Mouse (Mus musculus): ENCODE measurements around the gene Atp1b3. TPM values are rescaled to one million over a fixed set of nuclear protein-coding genes. Genes with fewer than 3 reads are reported as not detected.

Gene Atp1b3
- polyA plus RNA-seq, 2 experiments: 81.2 to 138 TPM

DNA sequence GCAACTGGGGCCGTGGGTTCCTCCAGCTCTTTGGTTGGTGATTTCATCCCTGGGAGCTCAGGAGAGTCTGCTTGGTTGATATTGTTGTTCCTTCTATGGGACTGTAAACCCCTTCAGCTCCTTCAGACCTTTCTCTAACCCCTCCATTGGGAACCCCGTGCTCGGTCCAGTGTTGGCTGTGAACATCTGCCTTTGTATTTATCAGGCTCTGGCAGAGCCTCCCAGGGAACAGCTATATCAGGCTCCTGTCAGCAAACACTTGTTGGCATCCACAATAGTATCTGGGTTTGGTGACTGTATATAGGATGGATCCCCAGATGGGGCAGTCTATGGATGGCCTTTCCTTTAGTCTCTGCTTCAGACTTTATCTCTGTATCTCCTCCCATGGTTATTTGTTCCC lies 52.2 kb downstream of the Atp1b3 start:
- Histone ChIP-seq H3K4me2 (replicated peaks; ENCODE audit: low read depth, low read length, severe bottlenecking) (no peak overlapping the region), H3K36me3 (ENCODE audit: control insufficient read depth, insufficient read depth, low read length) (peaks cover 55% of the 10 kb centered on the region), H3K4me3 (replicated peaks; ENCODE audit: low read length) (no peak overlapping the region), H3K27ac (replicated peaks; ENCODE audit: low read depth, low read length) (no peak overlapping the region), H3K9ac (ENCODE audit: low read depth, low read length, severe bottlenecking) (no peak overlapping the region), H3K27me3 (ENCODE audit: control insufficient read depth, insufficient read depth, low read length) (no peaks in the 10 kb centered on the region), H3K9me3 (ENCODE audit: control insufficient read depth, low read length) (no peaks in the 10 kb centered on the region), H3K4me1 (ENCODE audit: control insufficient read depth, insufficient read depth, low read length) (no peaks in the 10 kb centered on the region)
- WGBS: 96% methylated on average over 3 of the region's 3 CpGs
- no peak for ATAC-seq (ENCODE audit: low FRiP score, low read depth)
- no peak for DNase-seq (ENCODE audit: low spot score)
- no peak for TF ChIP-seq POLR2A (IDR thresholded peaks at IDR 0.05; ENCODE audit: borderline replicate concordance, extremely low read depth, insufficient read depth, insufficient read length)

DNA sequence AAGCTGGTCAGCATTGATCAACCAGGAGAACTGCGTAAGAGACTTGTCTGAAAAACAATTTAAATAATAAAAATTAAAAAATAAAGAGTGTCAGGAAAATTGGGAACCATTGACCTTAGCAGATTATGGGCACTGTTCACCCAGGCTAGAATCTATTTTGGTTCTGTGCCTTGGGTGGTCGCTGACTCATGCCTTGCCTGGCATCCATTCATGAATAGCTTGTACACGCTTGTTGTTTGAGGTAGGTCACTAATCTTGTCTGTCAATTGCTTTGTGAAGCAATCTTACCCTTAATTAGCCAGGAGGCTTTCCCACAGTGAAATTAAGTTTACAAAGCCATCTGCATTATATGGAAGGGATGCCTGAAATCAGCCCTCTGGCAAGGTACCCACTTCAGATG lies 55.4 kb downstream of the Atp1b3 start:
- WGBS: 77% methylated on average over 3 of the region's 3 CpGs
- Histone ChIP-seq H3K9ac (ENCODE audit: low read depth, low read length, severe bottlenecking) (no peak overlapping the region), H3K36me3 (ENCODE audit: control insufficient read depth, insufficient read depth, low read length) (peaks cover 52% of the 10 kb centered on the region), H3K9me3 (ENCODE audit: control insufficient read depth, low read length) (no peaks in the 10 kb centered on the region), H3K4me3 (replicated peaks; ENCODE audit: low read length) (no peak overlapping the region), H3K4me1 (ENCODE audit: control insufficient read depth, insufficient read depth, low read length) (no peaks in the 10 kb centered on the region), H3K27me3 (ENCODE audit: control insufficient read depth, insufficient read depth, low read length) (no peaks in the 10 kb centered on the region), H3K4me2 (replicated peaks; ENCODE audit: low read depth, low read length, severe bottlenecking) (no peak overlapping the region), H3K27ac (replicated peaks; ENCODE audit: low read depth, low read length) (no peak overlapping the region)
- DNase-seq (ENCODE audit: low spot score) (no peak), ATAC-seq (ENCODE audit: low FRiP score, low read depth) (no peak)
- TF ChIP-seq POLR2A (IDR thresholded peaks at IDR 0.05; ENCODE audit: borderline replicate concordance, extremely low read depth, insufficient read depth, insufficient read length): no peak

DNA sequence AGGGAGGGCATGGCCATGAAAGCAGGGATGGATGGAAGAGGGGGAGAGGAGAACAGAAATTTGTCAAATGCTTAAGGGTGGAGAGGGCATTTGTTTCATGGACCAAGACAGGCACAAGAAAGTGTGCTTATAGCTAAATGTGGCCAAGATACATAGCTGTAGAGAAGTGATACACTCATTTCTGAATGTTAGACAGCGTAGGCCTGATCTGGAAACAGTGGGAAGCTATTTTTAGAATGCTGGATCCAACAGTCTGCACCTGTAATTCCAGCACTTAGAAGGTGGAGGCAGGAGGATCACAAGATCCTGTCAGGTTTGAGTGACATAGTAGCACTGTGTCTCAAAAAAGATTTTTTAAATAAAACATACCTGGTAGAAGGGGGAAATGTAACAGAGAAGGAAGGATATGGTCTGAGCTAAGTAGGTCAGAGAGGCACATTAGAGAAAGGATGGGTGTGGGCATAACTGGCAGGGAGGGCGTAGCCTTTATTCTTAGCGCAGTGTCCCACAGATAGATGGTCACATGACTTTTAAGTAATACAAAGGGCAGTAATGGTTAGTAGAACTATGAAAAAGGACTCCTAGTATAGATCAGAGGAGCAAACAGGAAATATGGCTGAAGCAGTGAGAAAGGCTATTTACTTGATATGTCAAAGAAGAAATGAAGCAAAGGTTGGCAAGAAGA lies 64.8 kb downstream of the Atp1b3 start:
- TF ChIP-seq POLR2A (IDR thresholded peaks at IDR 0.05; ENCODE audit: borderline replicate concordance, extremely low read depth, insufficient read depth, insufficient read length): no peak
- H3K4me1 ChIP-seq (ENCODE audit: control insufficient read depth, insufficient read depth, low read length): no peaks in the 10 kb centered on the region
- DNase-seq (ENCODE audit: low spot score) (no peak), ATAC-seq (ENCODE audit: low FRiP score, low read depth) (no peak)
- H3K27ac ChIP-seq (replicated peaks; ENCODE audit: low read depth, low read length): no peak overlapping the region
- H3K27me3 ChIP-seq (ENCODE audit: control insufficient read depth, insufficient read depth, low read length): no peaks in the 10 kb centered on the region
- no peak overlapping the region for H3K4me3 ChIP-seq (replicated peaks; ENCODE audit: low read length)
- H3K9me3 ChIP-seq (ENCODE audit: control insufficient read depth, low read length): no peaks in the 10 kb centered on the region
- peaks cover 42% of the 10 kb centered on the region for H3K36me3 ChIP-seq (ENCODE audit: control insufficient read depth, insufficient read depth, low read length)
- H3K9ac ChIP-seq (ENCODE audit: low read depth, low read length, severe bottlenecking): no peak overlapping the region
- 96% methylated on average over 3 of the region's 3 CpGs for WGBS
- H3K4me2 ChIP-seq (replicated peaks; ENCODE audit: low read depth, low read length, severe bottlenecking): no peak overlapping the region

DNA sequence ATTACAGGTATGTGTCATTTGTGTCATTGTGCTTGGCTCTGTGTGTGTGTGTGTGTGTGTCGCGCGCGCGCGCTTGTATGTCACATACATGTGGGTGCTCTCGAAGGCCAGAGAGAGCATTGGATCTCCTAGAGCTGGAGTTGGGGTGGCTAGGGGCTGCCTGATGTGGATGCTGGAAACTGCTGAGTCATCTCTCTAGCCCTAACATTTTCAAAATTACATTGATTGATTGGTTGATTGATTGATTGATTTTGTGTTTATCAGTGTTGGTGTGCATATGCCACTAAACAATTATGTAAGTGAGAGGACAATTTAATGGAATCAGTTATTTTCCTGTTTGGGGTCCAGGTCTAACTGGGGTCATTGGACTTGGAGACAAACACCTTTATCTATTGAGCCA lies 72.1 kb downstream of the Atp1b3 start:
- H3K36me3 ChIP-seq (ENCODE audit: control insufficient read depth, insufficient read depth, low read length): peaks cover 33% of the 10 kb centered on the region

DNA sequence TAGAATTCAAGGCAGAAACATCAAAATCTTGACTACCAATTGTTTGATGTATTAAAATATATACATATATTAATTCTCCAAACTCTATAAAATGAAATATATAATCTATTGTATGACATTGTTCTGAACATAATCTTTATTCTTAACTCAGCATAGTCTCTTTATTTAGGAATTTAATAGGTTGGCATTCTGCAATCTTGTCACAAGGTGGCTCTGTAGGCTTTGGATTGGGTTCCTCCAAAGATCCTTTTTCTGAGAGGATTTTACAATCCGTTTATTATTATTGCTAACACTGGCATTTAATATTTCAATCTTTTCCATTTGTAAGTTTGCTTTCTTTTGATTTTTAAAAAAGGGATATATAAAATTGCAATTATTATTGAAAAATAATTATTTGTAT lies 79.3 kb downstream of the Atp1b3 start:
- Histone ChIP-seq H3K4me3 (replicated peaks; ENCODE audit: low read length) (no peak overlapping the region), H3K9me3 (ENCODE audit: control insufficient read depth, low read length) (no peaks in the 10 kb centered on the region), H3K27ac (replicated peaks; ENCODE audit: low read depth, low read length) (no peak overlapping the region), H3K4me2 (replicated peaks; ENCODE audit: low read depth, low read length, severe bottlenecking) (no peak overlapping the region), H3K27me3 (ENCODE audit: control insufficient read depth, insufficient read depth, low read length) (no peaks in the 10 kb centered on the region), H3K36me3 (ENCODE audit: control insufficient read depth, insufficient read depth, low read length) (peaks cover 11% of the 10 kb centered on the region), H3K9ac (ENCODE audit: low read depth, low read length, severe bottlenecking) (no peak overlapping the region), H3K4me1 (ENCODE audit: control insufficient read depth, insufficient read depth, low read length) (no peaks in the 10 kb centered on the region)
- DNase-seq (ENCODE audit: low spot score) (peak; percentile 71), ATAC-seq (ENCODE audit: low FRiP score, low read depth) (no peak)
- TF ChIP-seq POLR2A (IDR thresholded peaks at IDR 0.05; ENCODE audit: borderline replicate concordance, extremely low read depth, insufficient read depth, insufficient read length): no peak
- 17% methylated on average over 1 of the region's 1 CpGs for WGBS

More for the DNA sequence above, 72.1 kb downstream of the Atp1b3 start:
- Histone ChIP-seq H3K9me3 (ENCODE audit: control insufficient read depth, low read length) (no peaks in the 10 kb centered on the region), H3K27me3 (ENCODE audit: control insufficient read depth, insufficient read depth, low read length) (no peaks in the 10 kb centered on the region), H3K4me2 (replicated peaks; ENCODE audit: low read depth, low read length, severe bottlenecking) (no peak overlapping the region), H3K4me3 (replicated peaks; ENCODE audit: low read length) (no peak overlapping the region), H3K27ac (replicated peaks; ENCODE audit: low read depth, low read length) (no peak overlapping the region), H3K4me1 (ENCODE audit: control insufficient read depth, insufficient read depth, low read length) (no peaks in the 10 kb centered on the region), H3K9ac (ENCODE audit: low read depth, low read length, severe bottlenecking) (no peak overlapping the region)
- DNase-seq (ENCODE audit: low spot score) (no peak), ATAC-seq (ENCODE audit: low FRiP score, low read depth) (no peak)
- 100% methylated on average over 7 of the region's 7 CpGs for WGBS
- TF ChIP-seq POLR2A (IDR thresholded peaks at IDR 0.05; ENCODE audit: borderline replicate concordance, extremely low read depth, insufficient read depth, insufficient read length): no peak

Other genes starting within 250 kb of the Atp1b3 start
- gene Gk5, start 245.1 kb downstream of the Atp1b3 start, polyA plus RNA-seq (2012; rRNA removed): 8.4 and 8.6 TPM in 2 replicates
- 5.8 and 6.4 TPM in 2 replicates for gene Gk5, start 245.1 kb downstream of the Atp1b3 start, polyA plus RNA-seq (2014; fragmentation: Nextera tagmentation; extraction: Ambion mirVana)
- gene Tfdp2, start 168.2 kb downstream of the Atp1b3 start, polyA plus RNA-seq (2012; rRNA removed): 15.5 and 15.9 TPM in 2 replicates
- gene Tfdp2, start 168.2 kb downstream of the Atp1b3 start, polyA plus RNA-seq (2014; fragmentation: Nextera tagmentation; extraction: Ambion mirVana): 33.0 and 37.9 TPM in 2 replicates
- gene Rnf7, start 114.2 kb upstream of the Atp1b3 start, polyA plus RNA-seq (2012; rRNA removed): 183 and 341 TPM in 2 replicates
- gene Rnf7, start 114.2 kb upstream of the Atp1b3 start, polyA plus RNA-seq (2014; fragmentation: Nextera tagmentation; extraction: Ambion mirVana): 261 and 272 TPM in 2 replicates
- 0.05 and 0.11 TPM in 2 replicates for gene Gm28729, start 160.8 kb upstream of the Atp1b3 start, polyA plus RNA-seq (2012; rRNA removed)
- not detected in 2 replicates for gene Gm28729, start 160.8 kb upstream of the Atp1b3 start, polyA plus RNA-seq (2014; fragmentation: Nextera tagmentation; extraction: Ambion mirVana)

All from limb, embryonic 14.5 days (tissue).